Mouse (Mus musculus) cerebellum, postnatal 10 days (tissue): ENCODE data around the gene Zfp874b.
"Not testable (repeated sequence)": the region's sequence is repeated elsewhere in the genome, so short reads cannot be mapped to it uniquely, and the experiment has no call there.

Experiments used
- DNase-seq, 2 experiments: peaks; one replicate each; pipeline ENCODE4 v3.0.0; 2021; ENCODE audit warnings: mixed read lengths in 2 of 2

Gene Zfp874b

GRCm38 (mm10) chr13:67483625-67484423 lies at the start of gene Zfp874b:
Gene Zfp874b, minus strand, starts transcription at chr13:67484258.
- DNase-seq, result peak; percentile 89 to 91

- no peak for DNase-seq
Measured at GRCm38 (mm10) chr13:67527049-67527730, 43.1 kb upstream of the Zfp874b start.

DNA sequence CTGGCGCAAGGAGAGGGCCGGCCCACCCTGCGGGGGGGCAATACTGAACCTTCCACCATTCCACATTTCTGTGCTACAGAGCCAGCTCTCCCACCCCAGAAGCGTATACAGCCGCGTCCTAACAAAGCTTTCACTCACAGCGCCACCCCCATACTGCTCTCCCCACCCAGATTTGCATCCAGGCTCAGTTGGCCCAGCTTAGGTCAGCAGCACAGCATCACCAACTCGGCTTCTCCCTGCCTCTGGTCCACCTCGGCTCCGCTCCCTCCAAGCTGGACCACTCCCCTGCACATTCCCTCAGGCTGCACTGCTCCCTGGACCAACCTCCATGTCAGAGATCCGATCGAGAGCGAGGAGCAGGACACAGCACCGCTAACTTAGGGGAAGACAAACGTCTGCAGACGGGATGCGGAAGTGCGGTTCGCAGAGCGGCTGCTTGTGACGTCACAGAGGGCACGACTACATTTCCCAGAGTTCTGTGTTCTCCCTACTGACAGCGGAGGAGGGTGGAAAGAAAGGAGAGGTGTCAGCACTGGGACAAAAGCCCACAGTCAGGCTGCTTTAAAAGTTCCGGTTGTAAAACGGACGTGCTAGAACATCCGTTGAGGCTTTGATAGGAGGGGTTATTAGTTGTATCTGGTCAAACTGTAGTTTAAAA lies 41.8 kb upstream of the Zfp874b start, which contains the start of the genes Gm26965 and Zfp87:
Gene Gm26965 (minus strand): TSS at position 399 of the 658 bp plus-strand sequence.
Gene Zfp87 (minus strand): TSS at position 425 of the 658 bp plus-strand sequence.
- peak; percentile 95 to 96 for DNase-seq

DNA sequence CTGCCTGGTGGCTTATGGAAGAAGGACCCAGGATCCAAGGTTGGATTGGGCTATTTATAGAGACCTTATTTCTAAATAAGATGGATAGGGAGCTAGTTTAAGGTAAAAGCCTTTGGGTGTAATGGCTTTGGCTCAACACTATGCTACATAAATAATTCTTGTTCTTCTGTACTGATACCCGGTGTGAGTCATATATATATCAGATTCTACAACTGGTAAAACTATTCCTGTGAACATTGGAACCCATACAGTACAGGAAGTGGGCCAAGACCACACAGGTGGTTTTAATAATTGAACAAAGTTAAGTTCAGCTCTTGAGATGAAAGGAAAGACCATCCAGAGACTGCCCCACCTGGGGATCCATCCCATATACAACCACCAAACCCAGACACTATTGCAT lies 16.9 kb upstream of the Zfp874b start:
- peak in 1 of 2 experiments; percentile 10 for DNase-seq

- DNase-seq, result peak; percentile 86 to 87
Measured at GRCm38 (mm10) chr13:67500084-67500719, 16.1 kb upstream of the Zfp874b start, which contains the start of gene Zfp58. Gene Zfp58, minus strand, starts transcription at chr13:67500555.

DNA sequence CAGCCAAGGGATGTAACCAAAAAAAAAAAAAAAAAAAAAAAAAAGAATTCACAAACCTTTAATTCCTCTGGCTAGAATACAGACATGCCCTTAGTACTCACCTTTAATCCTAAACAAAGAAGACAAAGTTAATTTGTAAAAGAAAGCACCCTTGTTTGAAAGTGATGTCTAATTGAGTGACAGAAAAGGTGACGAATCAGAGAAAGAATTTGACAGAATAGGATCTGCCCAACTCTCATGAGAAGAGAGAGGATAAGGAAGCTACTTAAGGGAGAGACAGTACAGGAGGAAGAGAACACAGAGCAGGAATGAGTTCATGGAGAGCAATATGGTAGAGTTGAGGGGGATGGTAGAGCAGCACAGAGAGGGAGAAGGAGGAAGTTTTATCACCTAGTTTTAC lies 11.6 kb upstream of the Zfp874b start:
- DNase-seq, result no peak

DNA sequence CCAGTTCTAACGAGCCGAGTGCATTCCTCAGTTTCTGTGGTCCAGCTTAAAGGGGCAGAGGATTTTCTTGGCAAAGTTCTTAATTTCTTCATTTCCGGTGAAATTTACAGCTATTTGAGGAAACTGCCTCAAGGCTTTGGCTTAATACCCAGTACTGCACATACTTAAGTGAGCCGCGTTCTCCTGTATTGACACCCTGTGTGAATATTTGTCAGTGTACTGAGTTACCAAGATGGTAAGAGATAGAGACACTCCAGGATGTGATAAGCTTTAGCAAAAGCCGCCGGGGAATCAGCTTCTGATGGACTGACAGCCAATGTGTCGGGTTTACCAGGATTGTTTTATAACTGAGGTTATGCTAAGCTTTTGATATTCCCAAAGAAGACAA lies 360 bp upstream of the Zfp874b start:
- DNase-seq, result peak in 1 of 2 experiments; percentile 14

DNA sequence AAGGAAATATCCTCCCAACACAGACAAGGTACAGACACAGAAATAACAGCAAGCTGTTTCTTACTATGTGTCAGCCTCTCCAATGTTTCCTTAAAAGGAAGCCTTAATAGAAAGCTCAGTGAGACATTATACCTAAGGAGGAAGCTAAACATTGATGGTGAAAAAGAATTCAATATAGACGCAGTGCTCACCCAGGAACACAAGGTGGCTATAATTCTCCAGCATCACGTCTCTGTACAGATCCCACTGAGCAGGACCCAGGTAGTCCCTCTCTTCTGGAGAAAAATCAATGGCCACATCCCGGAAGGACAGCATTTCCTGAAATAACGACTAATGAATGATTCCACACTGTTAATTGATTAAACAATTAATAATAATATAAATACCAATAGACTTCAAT lies 2.5 kb downstream of the Zfp874b start:
- no peak for DNase-seq

DNA sequence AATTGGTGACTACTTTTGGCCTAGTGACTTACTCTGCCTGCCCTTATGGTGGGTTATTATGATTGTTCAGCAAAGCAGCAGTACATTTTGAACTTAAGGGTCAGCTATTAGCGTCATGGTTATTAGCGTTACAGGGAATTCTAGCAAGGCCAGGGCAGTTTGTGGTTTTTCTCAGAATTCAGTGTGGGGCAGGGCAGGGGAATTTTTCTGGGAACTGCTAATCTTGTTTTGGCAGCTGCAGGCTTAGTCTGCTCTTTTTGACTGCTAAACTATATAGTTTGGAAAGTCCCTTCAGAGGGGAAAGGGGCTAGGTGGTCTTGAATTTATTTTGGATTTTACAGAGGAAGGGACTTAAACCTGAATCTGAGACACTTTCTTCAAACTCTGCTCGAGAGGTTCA lies 14.8 kb downstream of the Zfp874b start:
- DNase-seq, result no peak

- not testable (repeated sequence) for DNase-seq
Measured at GRCm38 (mm10) chr13:67463506-67464185, 20.4 kb downstream of the Zfp874b start.

GRCm38 (mm10) chr13:67452021-67452309 lies 32.1 kb downstream of the Zfp874b start:
- DNase-seq, result peak; percentile 6

- DNase-seq, result peak; percentile 88 to 93
Measured at GRCm38 (mm10) chr13:67451172-67452020, 32.7 kb downstream of the Zfp874b start, which contains the start of gene Zfp874a. Gene Zfp874a, minus strand, starts transcription at chr13:67451624.

- not testable (repeated sequence) for DNase-seq
Measured at GRCm38 (mm10) chr13:67437095-67437494, 47.0 kb downstream of the Zfp874b start.

GRCm38 (mm10) chr13:67428116-67428515 lies 55.9 kb downstream of the Zfp874b start:
- DNase-seq, result no peak

DNA sequence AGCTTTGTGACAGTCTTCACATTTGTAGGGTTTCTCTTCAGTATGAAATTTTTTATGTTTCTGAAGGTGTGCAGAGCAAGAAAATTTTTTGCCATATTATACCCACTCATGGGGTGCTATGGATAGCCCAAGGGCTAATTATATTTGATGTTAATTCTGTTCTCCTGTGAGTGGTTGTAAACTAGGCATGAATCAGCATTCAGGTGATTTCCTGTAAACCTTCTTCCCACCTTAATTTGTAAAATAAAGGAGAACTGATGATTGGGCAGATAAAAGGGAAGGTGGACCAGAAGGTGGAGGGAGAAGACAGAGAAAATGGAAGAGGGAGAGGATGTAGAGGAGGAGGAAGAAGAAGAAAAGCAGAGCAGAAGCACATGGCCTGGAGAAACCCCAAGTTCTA lies 58.4 kb downstream of the Zfp874b start:
- DNase-seq, result not testable (repeated sequence)

- not testable (repeated sequence) for DNase-seq
Measured at GRCm38 (mm10) chr13:67422532-67422931, 61.5 kb downstream of the Zfp874b start.
